Mouse (Mus musculus) embryo, embryonic 10.5 days (tissue): ENCODE data around the gene Tyr.

ENCODE experiments used
- DNase-seq: peaks from one replicate; pipeline ENCODE4 v3.0.0-alpha.2; 2015; ENCODE audit warnings: low spot score

The Tyr gene

DNA sequence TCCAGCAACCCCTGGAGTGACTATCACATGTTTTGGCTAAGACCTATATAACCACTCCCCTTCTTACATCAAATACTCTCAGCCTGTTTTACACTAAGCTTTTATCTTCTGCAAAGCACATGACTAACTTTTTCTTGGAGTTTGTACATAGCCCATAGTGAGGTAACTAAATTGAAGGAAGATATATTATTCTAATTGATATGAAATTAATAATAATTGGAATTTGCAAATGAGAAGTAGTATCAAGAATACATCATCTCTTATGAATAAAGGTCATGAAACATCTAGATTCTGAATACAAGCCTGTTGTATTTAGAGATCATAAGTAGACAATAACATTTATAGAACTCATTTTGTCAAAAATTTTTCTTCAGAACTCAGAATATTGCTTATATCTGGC lies at the start of gene Tyr:
TSS of gene Tyr (minus strand) at position 101 of the 400 bp plus-strand sequence.
- DNase-seq = no peak

GRCm38 (mm10) chr7:87539031-87539430 lies 45.7 kb upstream of the Tyr start:
- no peak for DNase-seq

DNA sequence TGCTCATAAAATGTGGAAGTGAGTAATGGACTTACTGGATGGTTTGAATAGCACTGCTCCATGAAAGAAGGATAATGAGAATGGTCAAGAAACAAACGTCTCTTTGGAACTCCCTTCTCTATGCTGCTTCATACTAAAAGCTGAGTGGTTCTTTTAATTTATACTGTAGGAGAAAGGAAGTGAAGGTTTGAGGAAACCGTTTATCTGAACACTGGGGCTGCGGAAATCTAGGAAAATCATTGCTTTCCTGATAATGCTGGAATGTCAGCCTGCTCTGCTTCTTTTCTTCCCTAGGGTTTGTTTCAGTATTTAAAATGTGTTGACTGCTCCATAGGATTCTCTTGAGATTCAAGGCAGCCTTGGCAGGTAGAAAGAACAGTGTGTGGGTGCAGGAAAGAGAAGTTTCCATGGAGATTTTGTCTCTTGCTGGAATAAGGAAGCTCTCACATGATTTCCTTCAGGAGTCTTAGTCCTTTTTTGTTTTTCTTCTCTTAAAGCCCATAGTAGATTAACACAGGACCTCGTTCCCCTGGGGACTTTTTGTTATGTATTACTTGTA lies 891 bp upstream of the Tyr start:
- no peak for DNase-seq

DNA sequence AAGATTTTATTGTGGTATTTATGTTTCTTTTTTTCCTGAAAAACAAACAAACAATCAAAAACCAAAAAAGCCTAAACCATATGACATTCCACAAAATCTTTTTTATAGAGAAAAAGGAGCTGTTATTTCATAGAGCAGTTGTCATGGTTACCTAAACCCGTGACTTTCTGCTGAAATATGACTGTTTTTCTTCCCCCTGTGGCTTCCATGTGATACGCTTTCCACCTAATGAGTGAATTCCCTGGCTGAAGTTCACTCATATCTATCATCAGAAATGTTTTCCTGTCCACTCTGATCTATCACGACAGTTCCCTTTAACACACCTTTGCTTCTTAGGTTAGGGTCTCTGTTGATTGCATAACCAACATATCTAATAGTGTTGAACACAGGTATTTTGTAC lies 5.3 kb downstream of the Tyr start:
- DNase-seq = no peak

DNA sequence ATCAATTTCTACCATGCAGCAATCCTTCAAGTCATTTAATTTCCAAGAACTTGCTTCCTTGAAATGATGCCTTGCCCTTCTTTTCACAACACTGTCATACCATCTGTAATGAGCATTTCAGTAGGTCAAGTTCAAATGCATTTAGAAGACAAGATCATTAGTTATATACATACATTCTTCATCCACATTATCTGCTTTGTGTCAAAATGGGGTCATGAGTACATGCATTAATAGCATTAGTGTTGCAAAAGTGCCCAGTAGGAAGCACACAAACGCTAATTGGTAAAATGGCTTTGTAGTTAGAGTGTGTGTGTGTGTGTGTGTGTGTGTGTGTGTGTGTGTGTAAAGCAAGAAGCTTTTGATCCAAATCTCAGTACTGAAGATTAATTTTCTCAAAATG lies 80.0 kb downstream of the Tyr start:
- no peak for DNase-seq

GRCm38 (mm10) chr7:87411373-87411772 lies 81.9 kb downstream of the Tyr start:
- DNase-seq = peak; percentile 28

DNA sequence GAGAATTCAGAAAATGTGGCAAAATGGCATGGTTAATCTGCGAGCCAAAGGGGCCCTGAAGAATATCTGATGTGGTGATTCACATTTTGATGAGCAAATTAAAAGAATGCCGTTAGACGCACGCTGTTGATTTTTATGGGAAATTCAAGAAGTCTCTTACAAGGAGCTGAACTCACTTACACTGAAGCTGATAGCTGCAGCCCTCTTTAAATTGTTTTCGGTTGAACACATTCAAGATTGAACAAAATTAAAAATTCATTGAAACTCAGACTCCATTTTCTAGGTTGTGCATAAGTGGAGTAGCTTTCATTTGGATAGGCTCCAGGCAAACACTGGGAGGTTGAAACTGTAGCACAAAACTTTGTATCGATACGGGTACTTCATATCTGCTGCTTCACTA lies 96.3 kb downstream of the Tyr start:
- DNase-seq = no peak

- DNase-seq = no peak
Observed at GRCm38 (mm10) chr7:87374935-87375334, 118.4 kb downstream of the Tyr start.
